Mouse (Mus musculus): ENCODE measurements around the gene Dmgdh. TPM values are rescaled to one million over a fixed set of nuclear protein-coding genes. Genes with fewer than 3 reads are reported as not detected.

Gene Dmgdh
- polyA plus RNA-seq, 1 experiment, result not detected

DNA sequence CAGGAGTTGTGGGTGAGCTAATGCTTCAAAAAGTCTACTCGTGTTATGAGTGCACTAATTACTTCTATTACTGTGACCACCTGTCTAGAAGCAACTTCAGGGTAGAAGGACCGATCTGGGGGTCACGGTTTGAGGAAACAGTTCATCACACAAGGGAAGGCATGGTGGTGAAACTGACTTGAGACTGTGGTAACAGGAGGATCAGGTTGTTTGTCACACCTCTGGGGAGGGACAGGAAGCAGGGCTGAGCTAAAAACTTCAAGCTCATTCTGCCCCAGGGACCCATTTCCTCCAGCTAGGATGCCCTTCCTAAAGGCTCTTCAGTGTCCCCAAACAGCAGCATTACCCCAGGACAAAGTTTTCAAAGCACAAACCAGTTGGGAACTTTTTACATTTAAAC, 88.6 kb downstream of the Dmgdh start:
- peaks cover 13% of the 10 kb centered on the region for H3K27me3 ChIP-seq (replicated peaks)
- H3K36me3 ChIP-seq (replicated peaks; ENCODE audit: low read length), result no peaks in the 10 kb centered on the region
- TF ChIP-seq FLI1 (IDR thresholded peaks at IDR 0.05; ENCODE audit: low read length), result no peak
- no peak for TF ChIP-seq GATA1 (IDR thresholded peaks at IDR 0.05; ENCODE audit: borderline replicate concordance, low read length)

DNA sequence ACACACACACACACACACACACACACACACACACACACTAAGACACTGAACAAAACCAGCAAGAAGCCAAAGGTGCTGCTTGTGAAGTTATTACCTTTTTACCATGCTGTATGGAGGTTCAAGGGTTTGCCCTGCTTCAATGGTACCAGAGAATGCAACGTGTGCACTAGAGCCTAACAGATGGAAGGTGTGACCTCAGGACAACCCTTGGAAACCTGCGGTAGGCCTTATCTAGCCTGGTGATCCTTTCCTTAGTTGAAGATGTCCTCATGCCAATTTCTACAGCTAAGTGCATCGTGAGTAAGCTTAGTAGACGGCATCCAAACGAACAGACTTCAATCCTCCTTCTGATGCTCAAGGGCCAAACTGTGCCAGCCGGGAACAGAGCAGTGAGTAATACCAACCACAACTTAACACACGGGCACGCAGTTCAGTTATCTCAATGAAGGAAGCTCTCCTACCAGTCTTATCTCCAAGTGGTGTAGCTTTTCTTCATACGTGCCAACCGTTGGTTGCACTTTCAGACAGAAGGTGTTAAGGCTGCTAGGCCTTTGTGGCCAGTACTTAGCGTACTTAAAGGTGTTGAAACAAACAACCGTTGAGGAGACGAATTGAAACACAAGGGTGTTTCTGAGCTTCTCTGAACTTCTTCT, 90.2 kb downstream of the Dmgdh start:
- TF ChIP-seq GATA1 (IDR thresholded peaks at IDR 0.05; ENCODE audit: borderline replicate concordance, low read length), result no peak
- no peak for TF ChIP-seq FLI1 (IDR thresholded peaks at IDR 0.05; ENCODE audit: low read length)
- Histone ChIP-seq H3K9me3 (no peaks in the 10 kb centered on the region), H3K36me3 (replicated peaks; ENCODE audit: low read length) (no peaks in the 10 kb centered on the region)

More for the DNA sequence above, 88.6 kb downstream of the Dmgdh start:
- no peak overlapping the region for H3K4me3 ChIP-seq (replicated peaks)
- H3K4me1 ChIP-seq, result 0 out of 2 replicates have a peak, but pooled peaks cover 3% of the 10 kb centered on the region
- no peaks in the 10 kb centered on the region for H3K9me3 ChIP-seq

DNA sequence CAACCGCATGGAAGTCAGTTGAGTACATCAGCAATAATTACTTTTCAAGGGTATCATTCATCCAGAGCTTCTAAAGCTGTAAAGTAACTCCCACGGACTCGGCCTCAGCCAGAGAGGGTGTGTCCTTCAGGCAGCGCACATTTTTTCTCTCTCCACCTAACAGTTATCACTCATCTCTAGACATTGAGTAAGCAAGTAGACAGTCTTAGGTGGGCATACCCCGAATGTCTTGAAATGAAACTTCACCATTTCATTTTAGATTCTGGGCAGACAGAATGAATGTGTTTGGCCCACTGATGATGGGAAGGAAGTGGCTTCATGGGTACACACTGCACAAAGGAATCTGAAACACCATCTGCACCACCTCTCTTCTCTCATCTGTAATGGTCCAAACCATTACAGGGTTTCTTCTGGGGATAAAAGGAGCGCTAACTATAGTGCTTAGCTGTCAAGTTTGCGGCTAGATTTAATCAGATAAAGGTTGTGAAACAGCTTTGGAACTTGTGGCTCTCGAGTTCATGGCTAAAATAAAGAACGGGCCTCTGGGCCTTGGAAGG, 96.9 kb downstream of the Dmgdh start:
- TF ChIP-seq FLI1 (IDR thresholded peaks at IDR 0.05; ENCODE audit: low read length) (no peak), GATA1 (IDR thresholded peaks at IDR 0.05; ENCODE audit: borderline replicate concordance, low read length) (no peak)
- Histone ChIP-seq H3K27me3 (replicated peaks) (peaks cover 22% of the 10 kb centered on the region), H3K4me3 (replicated peaks) (peak overlapping the region; percentile 96), H3K4me1 (peaks cover 20% of the 10 kb centered on the region), H3K9me3 (no peaks in the 10 kb centered on the region), H3K36me3 (replicated peaks; ENCODE audit: low read length) (no peaks in the 10 kb centered on the region)

More for the DNA sequence above, 90.2 kb downstream of the Dmgdh start:
- Histone ChIP-seq H3K4me3 (replicated peaks) (no peak overlapping the region), H3K4me1 (no peaks in the 10 kb centered on the region), H3K27me3 (replicated peaks) (peaks cover 16% of the 10 kb centered on the region)

DNA sequence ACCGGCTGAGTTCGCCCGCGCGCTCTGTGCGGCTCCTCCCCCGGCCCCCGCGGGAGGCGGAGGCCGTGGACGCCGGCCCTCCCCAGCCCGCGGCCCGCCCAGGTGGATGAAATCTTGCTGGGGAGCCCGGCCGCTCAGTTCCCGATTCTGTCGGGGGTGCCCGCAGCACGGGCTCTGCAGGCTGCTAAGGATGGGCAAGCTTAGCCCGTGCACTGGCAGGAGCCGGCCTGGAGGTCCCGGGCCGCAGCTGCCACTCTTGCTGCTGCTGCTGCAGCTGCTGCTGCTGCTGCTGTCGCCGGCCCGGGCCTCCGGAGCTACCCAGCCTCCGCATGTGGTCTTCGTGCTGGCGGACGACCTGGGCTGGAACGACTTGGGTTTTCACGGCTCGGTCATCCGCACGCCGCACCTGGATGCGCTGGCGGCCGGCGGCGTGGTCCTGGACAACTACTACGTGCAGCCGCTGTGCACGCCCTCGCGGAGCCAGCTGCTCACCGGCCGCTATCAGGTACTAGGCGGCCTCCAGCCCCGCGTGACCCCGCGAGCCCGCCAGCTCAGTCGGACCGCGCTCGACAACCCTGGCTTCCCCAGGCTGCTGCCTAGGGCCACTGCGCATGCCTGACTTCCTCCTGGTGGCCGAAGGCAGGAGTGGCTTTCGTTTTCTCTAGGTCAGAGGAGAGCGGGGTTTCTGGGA, 97.5 kb downstream of the Dmgdh start, which contains the start of gene Arsb:
Gene Arsb (plus strand): TSS at position 43 of the 691 bp plus-strand sequence.
- Histone ChIP-seq H3K4me3 (replicated peaks) (peak within 1 kb of the TSS; percentile 96), H3K4me1 (peaks cover 20% of the 10 kb centered on the region), H3K27me3 (replicated peaks) (peaks cover 22% of the 10 kb centered on the region), H3K9me3 (no peaks in the 10 kb centered on the region), H3K36me3 (replicated peaks; ENCODE audit: low read length) (no peaks in the 10 kb centered on the region)
- TF ChIP-seq FLI1 (IDR thresholded peaks at IDR 0.05; ENCODE audit: low read length) (no peak), GATA1 (IDR thresholded peaks at IDR 0.05; ENCODE audit: borderline replicate concordance, low read length) (no peak)

- TF ChIP-seq FLI1 (IDR thresholded peaks at IDR 0.05; ENCODE audit: low read length) (no peak), GATA1 (IDR thresholded peaks at IDR 0.05; ENCODE audit: borderline replicate concordance, low read length) (no peak)
- Histone ChIP-seq H3K27me3 (replicated peaks) (peaks cover 20% of the 10 kb centered on the region), H3K36me3 (replicated peaks; ENCODE audit: low read length) (no peaks in the 10 kb centered on the region), H3K4me1 (peaks cover 20% of the 10 kb centered on the region), H3K4me3 (replicated peaks) (peak overlapping the region; percentile 96), H3K9me3 (no peaks in the 10 kb centered on the region)
Measured at GRCm38 (mm10) chr13:93772279-93772636, 98.0 kb downstream of the Dmgdh start.

- no peak for TF ChIP-seq FLI1 (IDR thresholded peaks at IDR 0.05; ENCODE audit: low read length)
- TF ChIP-seq GATA1 (IDR thresholded peaks at IDR 0.05; ENCODE audit: borderline replicate concordance, low read length), result no peak
- Histone ChIP-seq H3K4me1 (peaks cover 20% of the 10 kb centered on the region), H3K36me3 (replicated peaks; ENCODE audit: low read length) (no peaks in the 10 kb centered on the region), H3K27me3 (replicated peaks) (peaks cover 16% of the 10 kb centered on the region), H3K4me3 (replicated peaks) (peak overlapping the region; percentile 96), H3K9me3 (no peaks in the 10 kb centered on the region)
Measured at GRCm38 (mm10) chr13:93772861-93773260, 98.6 kb downstream of the Dmgdh start.

DNA sequence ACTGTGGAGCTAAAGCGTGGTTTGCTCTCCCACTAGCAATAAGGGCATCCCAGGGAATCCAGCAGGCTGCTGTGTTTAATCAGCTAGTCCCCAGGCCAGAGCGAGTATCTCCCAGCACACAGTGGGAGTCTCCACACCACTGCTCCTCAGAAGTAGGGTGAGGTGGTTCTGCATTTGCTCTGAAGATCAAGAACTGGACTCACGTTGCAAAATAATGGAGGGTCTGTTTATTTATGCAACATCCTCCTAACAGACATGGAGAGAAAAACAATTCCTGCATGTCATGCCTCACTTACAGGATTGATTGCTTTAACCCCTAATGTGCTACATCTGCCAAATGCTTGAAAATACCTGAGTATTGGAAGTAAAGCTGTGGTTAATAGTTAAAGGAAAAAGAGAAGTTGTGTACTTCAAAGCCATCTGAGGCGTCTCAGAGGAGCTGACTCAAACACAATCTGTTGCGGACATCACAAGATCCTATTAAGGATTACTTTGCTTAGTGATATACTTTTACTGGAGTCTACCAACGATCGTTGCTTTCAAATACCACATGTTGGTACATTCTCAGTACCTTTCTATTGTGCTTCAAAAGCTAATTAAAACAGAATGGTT, 99.6 kb downstream of the Dmgdh start:
- no peak for TF ChIP-seq GATA1 (IDR thresholded peaks at IDR 0.05; ENCODE audit: borderline replicate concordance, low read length)
- no peak for TF ChIP-seq FLI1 (IDR thresholded peaks at IDR 0.05; ENCODE audit: low read length)
- Histone ChIP-seq H3K4me3 (replicated peaks) (no peak overlapping the region), H3K27me3 (replicated peaks) (peaks cover 16% of the 10 kb centered on the region)

GRCm38 (mm10) chr13:93782823-93783222, 108.6 kb downstream of the Dmgdh start:
- H3K36me3 ChIP-seq (replicated peaks; ENCODE audit: low read length), result no peaks in the 10 kb centered on the region
- H3K4me3 ChIP-seq (replicated peaks), result no peak overlapping the region
- peaks cover 3% of the 10 kb centered on the region for H3K27me3 ChIP-seq (replicated peaks)
- peaks cover 6% of the 10 kb centered on the region for H3K9me3 ChIP-seq
- peaks cover 3% of the 10 kb centered on the region; the same call in 1 of the 2 replicates for H3K4me1 ChIP-seq
- TF ChIP-seq FLI1 (IDR thresholded peaks at IDR 0.05; ENCODE audit: low read length) (no peak), GATA1 (IDR thresholded peaks at IDR 0.05; ENCODE audit: borderline replicate concordance, low read length) (no peak)

More for the DNA sequence above, 99.6 kb downstream of the Dmgdh start:
- Histone ChIP-seq H3K36me3 (replicated peaks; ENCODE audit: low read length) (no peaks in the 10 kb centered on the region), H3K9me3 (no peaks in the 10 kb centered on the region), H3K4me1 (peaks cover 20% of the 10 kb centered on the region)

- Histone ChIP-seq H3K27me3 (replicated peaks) (peaks cover 8% of the 10 kb centered on the region), H3K4me3 (replicated peaks) (peak overlapping the region; percentile 33), H3K36me3 (replicated peaks; ENCODE audit: low read length) (no peaks in the 10 kb centered on the region), H3K9me3 (peaks cover 6% of the 10 kb centered on the region), H3K4me1 (peaks cover 3% of the 10 kb centered on the region; the same call in 1 of the 2 replicates)
- TF ChIP-seq GATA1 (IDR thresholded peaks at IDR 0.05; ENCODE audit: borderline replicate concordance, low read length), result no peak
- no peak for TF ChIP-seq FLI1 (IDR thresholded peaks at IDR 0.05; ENCODE audit: low read length)
Measured at GRCm38 (mm10) chr13:93785329-93785728, 111.1 kb downstream of the Dmgdh start.
